Mouse (Mus musculus) lung, adult 18-20 months (tissue): ENCODE measurements around the gene Gm20532.

Experiments
- DNase-seq, 2 experiments: peaks; one replicate each; pipeline ENCODE4 v3.0.0; 2022; ENCODE audit warnings: mixed read lengths in 2 of 2

Gene Gm20532

GRCm38 (mm10) chr2:26657426-26657825 is 71.0 kb downstream of the Gm20532 start:
- no peak for DNase-seq

DNA sequence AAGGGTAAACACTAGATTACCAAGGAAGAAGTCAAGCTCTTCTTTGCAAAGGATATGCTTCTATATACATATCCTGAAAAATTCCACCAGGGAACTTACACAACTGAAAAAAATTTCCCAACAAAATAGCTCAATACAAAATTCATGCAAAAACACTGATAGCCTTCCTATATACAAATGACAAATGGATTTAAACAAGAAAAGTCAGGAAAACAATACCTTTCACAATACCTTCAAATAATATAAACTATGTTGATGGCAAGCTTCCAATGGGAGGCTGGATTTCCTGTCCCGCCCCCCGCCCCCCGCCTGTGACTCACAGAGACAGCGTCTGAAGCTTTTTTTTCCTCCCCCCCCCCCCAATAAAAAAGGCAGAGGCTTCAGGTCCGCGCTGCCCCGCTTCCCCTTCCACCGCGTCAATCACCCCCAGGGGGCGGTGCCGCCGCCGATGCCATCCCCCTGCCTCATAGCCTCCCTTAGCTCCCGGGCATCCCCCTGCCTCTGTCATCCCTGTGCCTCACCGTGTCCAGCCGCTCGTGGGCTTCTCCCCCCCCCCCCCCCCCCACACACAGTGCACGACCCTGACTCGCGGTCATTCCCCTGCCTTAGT is 74.8 kb downstream of the Gm20532 start:
- DNase-seq: no peak

GRCm38 (mm10) chr2:26661768-26662508 is 75.5 kb downstream of the Gm20532 start:
- DNase-seq: no peak

DNA sequence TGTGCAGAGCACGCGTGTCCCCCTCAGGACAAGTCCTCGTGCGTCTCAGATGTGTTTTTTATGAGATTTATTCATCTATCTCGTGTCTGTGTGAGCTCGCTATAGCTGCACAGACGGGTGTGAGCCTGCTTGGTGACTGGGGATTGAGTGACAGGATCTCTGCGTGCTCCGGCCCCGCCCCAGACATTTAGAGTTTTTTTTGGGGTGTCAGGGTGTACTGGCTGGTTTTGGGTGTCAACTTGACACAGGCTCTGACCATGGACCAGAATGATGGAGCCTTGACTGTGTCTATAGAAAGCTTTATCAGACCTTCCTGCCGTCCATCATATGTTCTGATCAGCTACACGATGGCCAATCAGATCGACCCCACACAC is 76.1 kb downstream of the Gm20532 start:
- DNase-seq: no peak

DNA sequence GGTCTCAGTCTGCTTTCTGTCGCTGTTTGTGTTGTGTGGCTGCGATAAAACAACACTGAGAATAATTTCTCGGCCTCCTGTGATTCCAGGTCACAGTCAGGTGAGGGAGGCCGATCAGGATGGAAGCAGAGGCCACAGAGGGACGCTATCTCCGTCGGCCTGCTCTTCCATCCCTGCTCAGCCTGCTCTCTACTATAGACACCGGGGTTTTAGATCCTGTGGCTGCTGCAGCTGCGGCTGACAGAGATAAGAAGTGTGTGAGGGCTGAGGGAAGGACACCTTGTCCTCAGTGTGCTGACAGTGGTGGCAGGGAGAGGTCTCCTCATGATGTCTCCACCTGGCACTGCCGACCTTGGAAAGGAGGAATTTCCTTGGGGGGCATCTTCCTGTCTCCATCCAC is 76.7 kb downstream of the Gm20532 start:
- no peak for DNase-seq

GRCm38 (mm10) chr2:26663551-26663950 is 77.1 kb downstream of the Gm20532 start:
- peak; percentile 27 to 30 for DNase-seq

GRCm38 (mm10) chr2:26668746-26669145 is 82.3 kb downstream of the Gm20532 start:
- DNase-seq: no peak

GRCm38 (mm10) chr2:26671182-26671581 is 84.7 kb downstream of the Gm20532 start, which contains the start of gene Lcn4:
TSS of gene Lcn4 (minus strand) at chr2:26671282.
- DNase-seq: no peak
